Mouse (Mus musculus): Measurements from ENCODE around the gene Panx1. TPM values are rescaled to one million over a fixed set of nuclear protein-coding genes. Genes with fewer than 3 reads are reported as not detected.

Gene Panx1
- polyA plus RNA-seq, 1 experiment from 2014 or later, result 165 TPM

- Histone ChIP-seq H3K27me3 (ENCODE audit: control insufficient read depth, insufficient read depth, low read depth, low read length) (no peaks in the 10 kb centered on the region), H3K27ac (ENCODE audit: low read length) (no peak overlapping the region), H3K4me1 (ENCODE audit: control insufficient read depth, insufficient read depth, low read length) (peaks cover 38% of the 10 kb centered on the region), H3K4me3 (ENCODE audit: low read depth, low read length) (no peak overlapping the region), H3K36me3 (ENCODE audit: control insufficient read depth, insufficient read depth, low read length) (no peaks in the 10 kb centered on the region), H3K4me2 (ENCODE audit: low read length) (no peak overlapping the region), H3K9me3 (replicated peaks; ENCODE audit: control insufficient read depth, low read length, poor library complexity, severe bottlenecking) (no peaks in the 10 kb centered on the region), H3K9ac (ENCODE audit: low read depth, low read length) (no peak overlapping the region)
- no peak for ATAC-seq
- 92% methylated on average over 11 of the region's 11 CpGs for WGBS
Measured at GRCm38 (mm10) chr9:15041556-15041955, 3.7 kb downstream of the Panx1 start.

GRCm38 (mm10) chr9:15039848-15040247, 5.4 kb downstream of the Panx1 start:
- ATAC-seq, result no peak
- Histone ChIP-seq H3K9ac (ENCODE audit: low read depth, low read length) (no peak overlapping the region), H3K27me3 (ENCODE audit: control insufficient read depth, insufficient read depth, low read depth, low read length) (no peaks in the 10 kb centered on the region), H3K4me1 (ENCODE audit: control insufficient read depth, insufficient read depth, low read length) (peaks cover 38% of the 10 kb centered on the region), H3K4me3 (ENCODE audit: low read depth, low read length) (no peak overlapping the region), H3K9me3 (replicated peaks; ENCODE audit: control insufficient read depth, low read length, poor library complexity, severe bottlenecking) (no peaks in the 10 kb centered on the region), H3K27ac (ENCODE audit: low read length) (no peak overlapping the region), H3K36me3 (ENCODE audit: control insufficient read depth, insufficient read depth, low read length) (no peaks in the 10 kb centered on the region), H3K4me2 (ENCODE audit: low read length) (no peak overlapping the region)
- WGBS, result 97% methylated on average over 5 of the region's 5 CpGs

- 42% methylated on average over 3 of the region's 3 CpGs for WGBS
- no peak for ATAC-seq
Measured at GRCm38 (mm10) chr9:15037704-15038103, 7.6 kb downstream of the Panx1 start.

GRCm38 (mm10) chr9:15037237-15037636, 8.0 kb downstream of the Panx1 start:
- no peaks in the 10 kb centered on the region for H3K9me3 ChIP-seq (replicated peaks; ENCODE audit: control insufficient read depth, low read length, poor library complexity, severe bottlenecking)
- peaks cover 19% of the 10 kb centered on the region for H3K4me1 ChIP-seq (ENCODE audit: control insufficient read depth, insufficient read depth, low read length)
- H3K36me3 ChIP-seq (ENCODE audit: control insufficient read depth, insufficient read depth, low read length), result no peaks in the 10 kb centered on the region
- no peak for ATAC-seq
- no peak overlapping the region for H3K4me2 ChIP-seq (ENCODE audit: low read length)
- H3K27me3 ChIP-seq (ENCODE audit: control insufficient read depth, insufficient read depth, low read depth, low read length), result no peaks in the 10 kb centered on the region
- no peak overlapping the region for H3K9ac ChIP-seq (ENCODE audit: low read depth, low read length)
- H3K4me3 ChIP-seq (ENCODE audit: low read depth, low read length), result no peak overlapping the region
- no peak overlapping the region for H3K27ac ChIP-seq (ENCODE audit: low read length)

More at GRCm38 (mm10) chr9:15037704-15038103, 7.6 kb downstream of the Panx1 start:
- Histone ChIP-seq H3K4me2 (ENCODE audit: low read length) (no peak overlapping the region), H3K4me1 (ENCODE audit: control insufficient read depth, insufficient read depth, low read length) (peaks cover 24% of the 10 kb centered on the region), H3K27me3 (ENCODE audit: control insufficient read depth, insufficient read depth, low read depth, low read length) (no peaks in the 10 kb centered on the region), H3K36me3 (ENCODE audit: control insufficient read depth, insufficient read depth, low read length) (no peaks in the 10 kb centered on the region), H3K9ac (ENCODE audit: low read depth, low read length) (no peak overlapping the region), H3K27ac (ENCODE audit: low read length) (no peak overlapping the region), H3K9me3 (replicated peaks; ENCODE audit: control insufficient read depth, low read length, poor library complexity, severe bottlenecking) (no peaks in the 10 kb centered on the region), H3K4me3 (ENCODE audit: low read depth, low read length) (no peak overlapping the region)

GRCm38 (mm10) chr9:15036807-15037206, 8.5 kb downstream of the Panx1 start:
- 0 out of 2 replicates have a peak overlapping the region, but pooled peaks have one; percentile 26 for H3K9ac ChIP-seq (ENCODE audit: low read depth, low read length)
- no peaks in the 10 kb centered on the region for H3K9me3 ChIP-seq (replicated peaks; ENCODE audit: control insufficient read depth, low read length, poor library complexity, severe bottlenecking)
- no peak overlapping the region for H3K27ac ChIP-seq (ENCODE audit: low read length)
- WGBS, result 12% methylated on average over 4 of the region's 4 CpGs
- H3K4me2 ChIP-seq (ENCODE audit: low read length), result 0 out of 2 replicates have a peak overlapping the region, but pooled peaks have one; percentile 18
- no peaks in the 10 kb centered on the region for H3K36me3 ChIP-seq (ENCODE audit: control insufficient read depth, insufficient read depth, low read length)
- H3K27me3 ChIP-seq (ENCODE audit: control insufficient read depth, insufficient read depth, low read depth, low read length), result no peaks in the 10 kb centered on the region
- peaks cover 16% of the 10 kb centered on the region for H3K4me1 ChIP-seq (ENCODE audit: control insufficient read depth, insufficient read depth, low read length)
- no peak overlapping the region for H3K4me3 ChIP-seq (ENCODE audit: low read depth, low read length)
- peak; percentile 49; the same call in 1 of the 2 replicates for ATAC-seq

GRCm38 (mm10) chr9:15036405-15036804, 8.9 kb downstream of the Panx1 start:
- Histone ChIP-seq H3K4me1 (ENCODE audit: control insufficient read depth, insufficient read depth, low read length) (peaks cover 12% of the 10 kb centered on the region), H3K4me2 (ENCODE audit: low read length) (no peak overlapping the region), H3K4me3 (ENCODE audit: low read depth, low read length) (no peak overlapping the region), H3K36me3 (ENCODE audit: control insufficient read depth, insufficient read depth, low read length) (0 out of 2 replicates have a peak, but pooled peaks cover 2% of the 10 kb centered on the region), H3K27me3 (ENCODE audit: control insufficient read depth, insufficient read depth, low read depth, low read length) (no peaks in the 10 kb centered on the region), H3K9me3 (replicated peaks; ENCODE audit: control insufficient read depth, low read length, poor library complexity, severe bottlenecking) (no peaks in the 10 kb centered on the region), H3K9ac (ENCODE audit: low read depth, low read length) (no peak overlapping the region), H3K27ac (ENCODE audit: low read length) (no peak overlapping the region)
- WGBS, result 88% methylated on average over 2 of the region's 2 CpGs
- no peak for ATAC-seq

GRCm38 (mm10) chr9:15035979-15036378, 9.3 kb downstream of the Panx1 start:
- H3K27me3 ChIP-seq (ENCODE audit: control insufficient read depth, insufficient read depth, low read depth, low read length), result no peaks in the 10 kb centered on the region
- H3K4me3 ChIP-seq (ENCODE audit: low read depth, low read length), result no peak overlapping the region
- H3K9ac ChIP-seq (ENCODE audit: low read depth, low read length), result no peak overlapping the region
- H3K36me3 ChIP-seq (ENCODE audit: control insufficient read depth, insufficient read depth, low read length), result 0 out of 2 replicates have a peak, but pooled peaks cover 2% of the 10 kb centered on the region
- no peak for ATAC-seq
- WGBS, result 83% methylated on average over 7 of the region's 7 CpGs
- H3K4me1 ChIP-seq (ENCODE audit: control insufficient read depth, insufficient read depth, low read length), result peaks cover 9% of the 10 kb centered on the region
- H3K27ac ChIP-seq (ENCODE audit: low read length), result no peak overlapping the region
- no peaks in the 10 kb centered on the region for H3K9me3 ChIP-seq (replicated peaks; ENCODE audit: control insufficient read depth, low read length, poor library complexity, severe bottlenecking)
- no peak overlapping the region for H3K4me2 ChIP-seq (ENCODE audit: low read length)

GRCm38 (mm10) chr9:15034546-15035273, 10.6 kb downstream of the Panx1 start:
- H3K36me3 ChIP-seq (ENCODE audit: control insufficient read depth, insufficient read depth, low read length), result 0 out of 2 replicates have a peak, but pooled peaks cover 2% of the 10 kb centered on the region
- ATAC-seq, result no peak
- no peak overlapping the region for H3K4me3 ChIP-seq (ENCODE audit: low read depth, low read length)
- no peak overlapping the region for H3K4me2 ChIP-seq (ENCODE audit: low read length)
- peaks cover 9% of the 10 kb centered on the region for H3K4me1 ChIP-seq (ENCODE audit: control insufficient read depth, insufficient read depth, low read length)
- 84% methylated on average over 7 of the region's 7 CpGs for WGBS
- H3K9me3 ChIP-seq (replicated peaks; ENCODE audit: control insufficient read depth, low read length, poor library complexity, severe bottlenecking), result no peaks in the 10 kb centered on the region
- H3K27ac ChIP-seq (ENCODE audit: low read length), result no peak overlapping the region
- no peaks in the 10 kb centered on the region for H3K27me3 ChIP-seq (ENCODE audit: control insufficient read depth, insufficient read depth, low read depth, low read length)
- H3K9ac ChIP-seq (ENCODE audit: low read depth, low read length), result no peak overlapping the region

GRCm38 (mm10) chr9:15033568-15034160, 11.6 kb downstream of the Panx1 start:
- Histone ChIP-seq H3K27me3 (ENCODE audit: control insufficient read depth, insufficient read depth, low read depth, low read length) (no peaks in the 10 kb centered on the region), H3K4me3 (ENCODE audit: low read depth, low read length) (no peak overlapping the region), H3K4me1 (ENCODE audit: control insufficient read depth, insufficient read depth, low read length) (peaks cover 9% of the 10 kb centered on the region), H3K9me3 (replicated peaks; ENCODE audit: control insufficient read depth, low read length, poor library complexity, severe bottlenecking) (no peaks in the 10 kb centered on the region), H3K27ac (ENCODE audit: low read length) (no peak overlapping the region), H3K36me3 (ENCODE audit: control insufficient read depth, insufficient read depth, low read length) (0 out of 2 replicates have a peak, but pooled peaks cover 2% of the 10 kb centered on the region), H3K4me2 (ENCODE audit: low read length) (no peak overlapping the region), H3K9ac (ENCODE audit: low read depth, low read length) (no peak overlapping the region)
- 63% methylated on average over 5 of the region's 5 CpGs for WGBS
- no peak for ATAC-seq

All from midbrain, embryonic 16.5 days (tissue).